Mouse (Mus musculus) left cerebral cortex, adult 2 months (tissue): ENCODE results near the gene Zg16. TPM values are rescaled to one million over a fixed set of nuclear protein-coding genes. Genes with fewer than 3 reads are reported as not detected.
A peak's percentile ranks its signal among the peaks of the same experiment; 100 is the strongest.
"Not testable (repeated sequence)": the region's sequence is repeated elsewhere in the genome, so short reads cannot be mapped to it uniquely, and the experiment has no call there.

Experiments used
- DNase-seq, 2 experiments: peaks; one replicate each; pipeline ENCODE4 v3.0.0; 2021 to 2022; ENCODE audit warnings: low spot score in 2 of 2, mixed read lengths in 1 of 2; ENCODE audit errors: extremely low spot score in 1 of 2
- H3K27ac ChIP-seq: fragments of 200-600 bp; 2 replicates; pipeline ENCODE4 v1.8.1; 2022
- H3K4me3 ChIP-seq: fragments of 200-600 bp; 2 replicates; pipeline ENCODE4 v1.8.1; 2022
- CTCF ChIP-seq: fragments of 200-600 bp; IDR thresholded peaks from 2 replicates; pipeline ENCODE4 v1.8.1; 2022; ENCODE audit warnings: antibody characterized with exemption, mild to moderate bottlenecking, moderate library complexity
- intact Hi-C: fragments of 180-260 bp; cut with DNase I; formaldehyde crosslinking; loops from one replicate; pipeline ENCODE4 v1.15.1; 2025
- long read RNA-seq, 2 experiments: library from polyadenylated mRNA; stranded (forward); transcript quantifications; one replicate each; pipeline ENCODE4 v2.0.0; 2021; ENCODE audit warnings: borderline mapping rate in 2 of 2
- total RNA-seq, 2 experiments: library from RNA; stranded (reverse); gene quantifications; 2 replicates each; pipeline ENCODE4 v1.2.3; 2021

The Zg16 gene
- total RNA-seq, result not detected
- long read RNA-seq, experiment 1, partial matches to known transcripts, result 0 of 2 reads
- long read RNA-seq, experiment 1, other reads (novel, unspliced or antisense), result 2 of 2 reads
- long read RNA-seq, experiment 2, result 0 reads

DNA sequence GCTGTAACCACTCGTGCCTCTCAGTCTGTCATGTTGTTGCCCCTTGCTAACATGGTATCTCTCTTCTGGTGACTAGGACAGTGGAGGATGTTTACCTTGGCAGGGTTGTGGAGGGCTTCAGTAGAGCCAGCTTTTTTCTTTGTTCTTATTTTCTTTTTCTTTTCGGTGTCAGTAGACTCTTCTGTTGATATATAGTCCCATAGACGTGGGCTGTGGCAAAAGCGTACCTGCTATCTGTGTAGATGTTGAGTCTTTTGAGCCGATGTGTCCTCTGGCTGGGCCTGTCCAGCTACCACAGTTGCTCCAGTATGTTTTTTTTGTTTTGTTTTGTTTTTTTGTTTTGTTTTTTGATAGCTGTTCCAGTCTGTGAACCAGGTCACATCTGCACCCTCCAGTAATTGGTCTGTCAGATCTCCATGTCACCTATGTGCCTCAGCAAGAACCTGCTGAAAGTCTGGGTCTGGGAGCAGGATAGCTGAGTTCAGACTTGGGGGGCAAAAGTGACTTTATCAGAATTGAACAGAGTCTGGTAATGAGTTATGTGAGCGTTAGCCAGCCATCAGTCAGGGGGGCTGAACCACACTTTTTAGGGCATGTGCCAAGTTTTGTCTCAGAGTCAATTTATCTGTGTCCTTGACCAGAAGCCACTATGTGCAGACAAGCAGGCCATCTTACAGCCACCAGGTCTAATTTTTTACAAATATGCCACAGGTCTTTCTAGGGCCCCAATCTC, at the start of gene Zg16:
Gene Zg16 (minus strand): TSS at position 51 of the 733 bp plus-strand sequence.
- H3K27ac ChIP-seq, H3K4me3 ChIP-seq, DNase-seq, intact Hi-C loops: not testable (repeated sequence)

DNA sequence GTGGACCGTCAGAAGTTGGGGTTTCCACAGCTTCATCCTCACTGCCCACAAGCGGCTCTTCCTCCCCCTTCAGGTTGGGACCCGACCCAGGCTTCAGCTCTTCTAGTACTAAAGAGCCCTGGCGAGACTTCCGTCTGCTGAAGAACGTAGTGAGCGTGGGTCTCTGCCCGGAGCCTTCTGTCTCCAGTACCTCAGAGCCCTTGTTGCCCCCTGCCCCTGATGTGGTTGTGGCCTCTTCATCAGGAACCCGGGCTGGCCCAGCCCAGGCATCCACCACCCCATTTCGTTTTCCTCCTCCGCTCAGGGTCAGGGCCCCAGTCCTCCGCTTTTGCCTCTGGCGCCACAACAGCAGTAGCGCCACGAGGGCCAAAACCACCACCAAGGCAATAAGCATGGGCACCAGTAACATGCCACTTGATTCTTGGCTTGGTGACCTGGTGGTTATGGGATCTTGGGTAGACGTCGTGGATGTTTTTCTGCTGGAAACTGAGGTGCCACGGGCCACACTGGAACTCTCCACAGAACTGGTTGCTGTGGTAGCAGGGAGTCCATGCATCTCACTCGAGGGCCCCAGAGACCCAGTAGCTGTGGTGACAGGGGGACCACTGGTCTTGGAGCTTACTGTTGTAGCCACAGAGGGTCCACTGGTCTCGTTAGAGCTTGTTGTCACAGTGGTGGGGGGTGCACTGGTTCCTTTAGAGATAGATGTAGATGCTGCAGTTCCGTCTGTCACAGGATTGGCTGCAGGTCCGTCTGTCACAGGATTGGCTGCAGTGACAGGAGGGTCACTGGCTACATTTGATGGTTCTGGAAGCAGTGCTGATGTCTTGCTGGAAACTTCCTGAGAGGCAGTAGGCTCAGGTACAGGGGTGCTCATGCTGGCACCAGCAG, 49.3 kb upstream of the Zg16 start:
- no peak for TF ChIP-seq CTCF
- H3K27ac ChIP-seq, result no peak overlapping the region
- intact Hi-C loops, result no loop called here

DNA sequence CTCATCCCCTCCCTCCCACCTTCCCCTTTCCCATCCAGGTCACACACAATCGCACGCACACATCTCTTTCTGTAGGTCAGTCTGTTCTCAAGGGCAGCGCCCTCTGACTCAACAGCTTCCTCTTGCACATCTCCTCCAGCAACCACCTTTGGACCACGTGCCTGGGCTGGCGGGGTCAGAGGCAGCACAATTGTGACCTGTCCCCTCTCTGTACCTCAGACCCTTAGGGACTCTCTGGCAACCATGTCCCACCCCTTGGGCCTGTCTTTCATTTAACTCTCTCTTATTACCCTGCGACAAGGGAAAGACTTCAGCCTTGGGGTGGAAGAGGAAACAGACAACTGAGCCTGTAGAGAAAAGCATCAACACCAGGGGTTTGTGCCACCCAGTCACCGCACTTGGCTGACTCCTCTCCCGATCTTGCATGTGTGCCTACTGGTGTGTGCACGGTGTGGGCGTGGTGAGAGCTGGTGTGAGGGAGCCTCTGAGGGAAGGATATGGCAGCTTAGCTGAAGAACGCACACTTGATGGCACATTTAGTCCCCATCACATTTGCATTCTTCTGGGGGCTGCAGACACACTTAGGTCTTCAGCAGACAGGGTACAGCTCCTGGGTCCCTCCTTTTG, 47.8 kb upstream of the Zg16 start:
- H3K27ac ChIP-seq, result no peak overlapping the region
- intact Hi-C loops, result no loop called here

More for the DNA sequence above, 49.3 kb upstream of the Zg16 start:
- no peak for DNase-seq
- no peak overlapping the region for H3K4me3 ChIP-seq

GRCm38 (mm10) chr7:127133125-127133524, 46.0 kb upstream of the Zg16 start:
- H3K27ac ChIP-seq, result no peak overlapping the region
- DNase-seq, result no peak
- TF ChIP-seq CTCF, result no peak
- intact Hi-C loops, result no loop called here
- H3K4me3 ChIP-seq, result no peak overlapping the region

More for the DNA sequence above, 47.8 kb upstream of the Zg16 start:
- no peak for TF ChIP-seq CTCF
- DNase-seq, result no peak
- no peak overlapping the region for H3K4me3 ChIP-seq

GRCm38 (mm10) chr7:127129638-127130037, 42.5 kb upstream of the Zg16 start:
- intact Hi-C loops, result loop anchor here (2.0 kb wide), 1 partner anchor 55 kb away; no protein-coding TSS in a partner anchor
- DNase-seq, result peak in 1 of 2 experiments; percentile 54
- H3K27ac ChIP-seq, result no peak overlapping the region
- H3K4me3 ChIP-seq, result no peak overlapping the region
- TF ChIP-seq CTCF, result peak; percentile 71

- no peak within 1 kb of the TSS for H3K4me3 ChIP-seq
- no peak for DNase-seq
- intact Hi-C loops, result no loop called here
- no peak for TF ChIP-seq CTCF
- H3K27ac ChIP-seq, result no peak within 1 kb of the TSS
Observed at GRCm38 (mm10) chr7:127121911-127122270, 34.8 kb upstream of the Zg16 start, which contains the start of gene Qprt. Qprt (minus strand) TSS chr7:127122226.

GRCm38 (mm10) chr7:127121061-127121910, 34.2 kb upstream of the Zg16 start:
- Histone ChIP-seq H3K4me3 (no peak overlapping the region), H3K27ac (no peak overlapping the region)
- no peak for TF ChIP-seq CTCF
- intact Hi-C loops, result no loop called here
- DNase-seq, result no peak

DNA sequence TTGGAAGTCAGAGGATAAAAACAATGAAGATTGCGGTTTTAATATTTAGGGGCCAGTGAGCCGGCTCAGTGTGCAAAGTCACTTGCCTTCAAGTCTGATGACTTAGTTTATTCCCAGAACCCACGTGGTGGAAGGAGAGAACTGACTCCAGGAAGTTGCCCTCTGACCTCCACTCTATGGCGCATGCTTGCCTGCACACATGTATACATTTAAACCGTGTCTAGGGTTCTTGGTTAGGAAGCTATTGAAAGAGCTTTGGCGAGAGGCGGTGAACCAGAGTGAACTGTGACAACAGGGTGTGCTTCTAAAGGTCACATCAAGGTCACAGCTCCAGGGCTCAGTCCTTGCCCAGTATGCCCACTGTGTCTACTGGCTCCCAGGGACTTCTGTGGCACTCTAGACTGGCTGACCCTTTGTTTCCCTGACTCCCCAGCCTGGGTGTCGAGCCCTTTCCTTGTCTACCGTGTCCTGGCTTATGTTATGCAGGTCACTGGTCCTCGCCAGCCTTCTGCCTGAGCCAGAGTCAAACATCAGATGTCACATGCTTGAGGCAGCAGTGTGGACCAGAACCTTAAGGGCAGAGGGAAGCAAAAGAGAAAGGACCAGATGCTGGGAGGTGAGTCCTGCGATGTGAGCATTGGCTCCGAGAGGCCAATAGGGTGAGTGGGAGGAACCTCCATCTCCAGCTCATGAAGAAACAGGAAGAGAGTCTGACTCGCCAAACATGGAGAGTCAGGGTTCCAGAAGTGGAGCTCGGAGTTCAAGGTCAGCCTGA, 31.7 kb upstream of the Zg16 start:
- no peak for TF ChIP-seq CTCF
- DNase-seq, result no peak
- Histone ChIP-seq H3K27ac (no peak overlapping the region), H3K4me3 (no peak overlapping the region)
- intact Hi-C loops, result loop anchor here (1.0 to 10.0 kb wide), 2 partner anchors 66 to 474 kb away; partner anchors contain the start of gene Sgf29

- TF ChIP-seq CTCF, result peak; percentile 36
- no peak for DNase-seq
- Histone ChIP-seq H3K4me3 (no peak overlapping the region), H3K27ac (no peak overlapping the region)
- intact Hi-C loops, result loop anchor here (1.0 to 10.0 kb wide), 2 partner anchors 67 to 473 kb away; partner anchors contain the start of gene Sgf29
Observed at GRCm38 (mm10) chr7:127117948-127118347, 30.8 kb upstream of the Zg16 start.

- intact Hi-C loops, result loop anchor here (10.0 kb wide), 1 partner anchor 472 kb away; the partner anchor contains the start of gene Sgf29
- TF ChIP-seq CTCF, result no peak
- Histone ChIP-seq H3K27ac (peak overlapping the region; percentile 55), H3K4me3 (no peak overlapping the region)
- no peak for DNase-seq
Observed at GRCm38 (mm10) chr7:127116331-127116935, 29.3 kb upstream of the Zg16 start.
